Mouse (Mus musculus): ENCODE results near the gene Atxn2. TPM values are rescaled to one million over a fixed set of nuclear protein-coding genes. Genes with fewer than 3 reads are reported as not detected.

Atxn2 gene
- polyA plus RNA-seq, 1 experiment from 2014 or later = 43.5 TPM

DNA sequence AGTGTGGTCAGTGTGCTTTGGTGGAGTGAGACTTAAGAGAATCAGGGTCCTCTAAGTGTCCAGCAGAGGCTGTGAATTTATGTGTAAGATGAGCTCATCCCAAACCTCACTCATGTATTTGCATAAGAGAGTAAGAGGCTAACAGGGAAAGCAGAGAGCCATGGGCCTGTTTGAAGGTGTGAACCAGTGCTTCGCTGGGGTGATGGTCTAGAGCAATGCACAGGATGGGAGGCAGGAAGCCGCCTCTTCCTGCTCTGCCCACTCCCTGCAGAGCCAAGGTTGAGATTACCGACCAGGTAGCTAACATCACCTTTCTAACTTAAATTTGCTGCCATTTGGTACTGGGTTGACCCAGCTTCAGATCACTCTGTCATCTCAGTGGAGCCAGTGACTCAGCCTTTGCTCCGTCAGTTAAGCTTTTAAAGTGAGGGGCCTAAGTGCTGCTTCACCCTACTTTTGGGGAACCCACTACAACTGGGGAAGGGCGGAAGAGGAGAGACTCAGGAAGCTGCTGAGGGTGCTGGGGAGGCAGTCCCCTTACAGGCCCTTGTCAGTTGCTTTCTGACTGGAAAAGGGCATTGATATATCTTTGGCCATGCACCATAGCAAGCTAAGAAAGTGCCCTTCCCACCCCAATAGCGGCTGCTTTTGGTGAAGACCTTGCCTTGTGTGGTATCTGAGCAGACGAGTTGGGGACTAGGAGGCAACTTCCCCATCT is 101.5 kb downstream of the Atxn2 start:
- H3K36me3 ChIP-seq (ENCODE audit: control insufficient read depth, insufficient read depth, low read length) = peaks cover 85% of the 10 kb centered on the region

DNA sequence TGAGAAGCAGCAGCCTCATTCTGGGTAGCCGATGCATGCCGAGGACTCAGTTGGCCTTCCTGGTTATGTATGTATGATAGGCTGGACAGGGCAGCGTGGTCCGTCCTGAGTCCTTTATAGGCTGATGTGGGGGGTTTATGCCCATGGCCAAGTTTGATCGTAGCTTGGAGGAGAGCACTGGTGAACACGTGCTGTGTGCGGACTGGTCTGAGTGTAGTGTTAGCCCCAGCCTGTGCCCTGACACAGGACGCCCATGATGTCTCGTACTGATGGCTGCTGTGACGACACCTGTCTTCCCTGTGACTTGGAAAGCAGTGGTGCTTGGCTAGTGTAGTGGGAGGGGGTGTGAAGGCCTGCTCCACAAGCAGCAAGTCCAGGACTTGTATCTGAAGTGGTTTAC is 102.6 kb downstream of the Atxn2 start:
- Histone ChIP-seq H3K9ac (ENCODE audit: low read length) (no peak overlapping the region), H3K4me3 (ENCODE audit: low read depth, low read length) (no peak overlapping the region), H3K4me1 (ENCODE audit: control insufficient read depth, insufficient read depth, low read length) (no peaks in the 10 kb centered on the region), H3K27me3 (replicated peaks; ENCODE audit: control insufficient read depth, insufficient read depth, low read length) (no peaks in the 10 kb centered on the region), H3K27ac (ENCODE audit: low read depth, low read length) (no peak overlapping the region), H3K9me3 (replicated peaks; ENCODE audit: control insufficient read depth, low read length) (no peaks in the 10 kb centered on the region), H3K4me2 (ENCODE audit: low read length) (no peak overlapping the region), H3K36me3 (ENCODE audit: control insufficient read depth, insufficient read depth, low read length) (peaks cover 92% of the 10 kb centered on the region)
- no peak for ATAC-seq
- DNase-seq (ENCODE audit: low spot score) = no peak
- 94% methylated on average over 10 of the region's 10 CpGs for WGBS

More for the DNA sequence above, 101.5 kb downstream of the Atxn2 start:
- Histone ChIP-seq H3K9ac (ENCODE audit: low read length) (no peak overlapping the region), H3K27ac (ENCODE audit: low read depth, low read length) (no peak overlapping the region), H3K27me3 (replicated peaks; ENCODE audit: control insufficient read depth, insufficient read depth, low read length) (no peaks in the 10 kb centered on the region), H3K9me3 (replicated peaks; ENCODE audit: control insufficient read depth, low read length) (no peaks in the 10 kb centered on the region), H3K4me2 (ENCODE audit: low read length) (no peak overlapping the region), H3K4me1 (ENCODE audit: control insufficient read depth, insufficient read depth, low read length) (no peaks in the 10 kb centered on the region), H3K4me3 (ENCODE audit: low read depth, low read length) (no peak overlapping the region)
- 88% methylated on average over 7 of the region's 7 CpGs for WGBS
- DNase-seq (ENCODE audit: low spot score) (no peak), ATAC-seq (no peak)

DNA sequence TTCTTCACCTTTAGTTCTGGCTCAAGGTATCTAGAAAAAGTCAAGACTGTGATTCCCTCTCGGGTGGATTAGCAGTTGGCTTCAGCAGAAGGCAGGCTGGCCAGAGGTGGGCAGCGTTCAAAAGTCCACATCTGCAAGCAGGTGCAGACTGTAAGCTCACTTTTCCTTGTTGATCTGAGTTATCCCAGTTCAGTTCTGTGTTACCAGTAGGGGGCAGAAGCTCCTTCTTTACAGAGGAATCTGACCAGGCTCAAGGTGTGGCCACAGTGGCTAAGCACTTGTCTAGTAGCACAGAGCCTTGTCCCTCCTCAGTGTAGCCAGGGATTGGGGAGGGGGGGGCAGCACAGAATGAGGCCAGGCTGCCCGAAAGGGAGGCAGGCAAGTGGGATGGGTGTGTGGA is 103.9 kb downstream of the Atxn2 start:
- DNase-seq (ENCODE audit: low spot score) (peak; percentile 72), ATAC-seq (no peak)
- H3K4me3 ChIP-seq (ENCODE audit: low read depth, low read length) = no peak overlapping the region
- H3K9me3 ChIP-seq (replicated peaks; ENCODE audit: control insufficient read depth, low read length) = no peaks in the 10 kb centered on the region
- peaks cover 99% of the 10 kb centered on the region for H3K36me3 ChIP-seq (ENCODE audit: control insufficient read depth, insufficient read depth, low read length)
- 65% methylated on average over 3 of the region's 3 CpGs for WGBS
- H3K9ac ChIP-seq (ENCODE audit: low read length) = no peak overlapping the region
- H3K4me2 ChIP-seq (ENCODE audit: low read length) = no peak overlapping the region
- no peaks in the 10 kb centered on the region for H3K27me3 ChIP-seq (replicated peaks; ENCODE audit: control insufficient read depth, insufficient read depth, low read length)
- H3K4me1 ChIP-seq (ENCODE audit: control insufficient read depth, insufficient read depth, low read length) = no peaks in the 10 kb centered on the region
- no peak overlapping the region for H3K27ac ChIP-seq (ENCODE audit: low read depth, low read length)

DNA sequence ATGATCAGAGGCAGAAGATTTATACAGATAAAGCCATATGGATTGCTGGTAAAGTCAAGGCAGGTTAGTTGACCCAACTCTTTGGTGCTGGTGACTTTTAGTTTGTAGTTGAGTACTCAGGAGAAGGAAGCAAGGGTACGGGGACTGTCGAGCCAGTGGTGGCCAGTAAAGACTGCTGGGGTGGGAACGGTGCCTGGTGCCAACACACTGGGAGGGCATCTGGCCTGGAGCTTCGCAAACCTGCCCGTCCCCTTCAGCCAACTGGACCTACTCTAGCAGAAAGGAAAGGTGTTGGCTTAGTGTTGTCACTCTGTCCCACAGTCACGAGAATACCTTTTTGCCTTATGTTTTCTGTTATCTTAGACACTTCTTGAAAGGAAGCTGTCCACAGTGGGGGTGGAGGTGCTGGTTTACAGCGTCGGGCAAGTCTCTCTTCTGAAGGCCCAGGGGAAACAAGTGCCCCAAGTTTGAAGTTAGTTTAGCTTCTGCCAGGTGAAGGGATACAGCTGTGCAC is 104.8 kb downstream of the Atxn2 start:
- Histone ChIP-seq H3K9me3 (replicated peaks; ENCODE audit: control insufficient read depth, low read length) (no peaks in the 10 kb centered on the region), H3K4me2 (ENCODE audit: low read length) (no peak overlapping the region), H3K4me1 (ENCODE audit: control insufficient read depth, insufficient read depth, low read length) (no peaks in the 10 kb centered on the region), H3K9ac (ENCODE audit: low read length) (no peak overlapping the region), H3K4me3 (ENCODE audit: low read depth, low read length) (no peak overlapping the region), H3K27ac (ENCODE audit: low read depth, low read length) (no peak overlapping the region), H3K27me3 (replicated peaks; ENCODE audit: control insufficient read depth, insufficient read depth, low read length) (no peaks in the 10 kb centered on the region), H3K36me3 (ENCODE audit: control insufficient read depth, insufficient read depth, low read length) (peaks cover 91% of the 10 kb centered on the region)
- DNase-seq (ENCODE audit: low spot score) = no peak
- WGBS = 97% methylated on average over 8 of the region's 8 CpGs
- ATAC-seq = no peak

DNA sequence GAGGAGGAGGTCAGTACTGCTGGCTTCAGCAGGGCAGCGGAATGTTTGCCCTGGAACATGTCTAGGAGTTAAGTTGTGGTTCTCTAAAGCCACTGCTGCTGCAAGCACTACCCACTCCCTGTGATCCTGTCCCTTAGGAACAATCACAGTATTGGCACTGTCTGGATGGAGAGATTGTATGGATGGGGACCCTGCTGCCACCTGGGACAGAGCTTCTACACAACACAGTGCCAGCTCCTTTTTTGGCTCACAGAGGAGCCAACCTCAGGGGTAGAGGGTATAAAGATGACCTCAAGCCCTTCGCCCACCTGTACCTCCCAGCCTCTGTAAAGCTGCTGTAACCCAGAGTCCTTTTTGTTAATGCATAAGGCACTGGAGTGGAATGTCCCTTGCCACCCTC is 105.5 kb downstream of the Atxn2 start:
- no peaks in the 10 kb centered on the region for H3K27me3 ChIP-seq (replicated peaks; ENCODE audit: control insufficient read depth, insufficient read depth, low read length)
- no peak overlapping the region for H3K4me2 ChIP-seq (ENCODE audit: low read length)
- no peak overlapping the region for H3K9ac ChIP-seq (ENCODE audit: low read length)
- H3K36me3 ChIP-seq (ENCODE audit: control insufficient read depth, insufficient read depth, low read length) = peaks cover 85% of the 10 kb centered on the region
- H3K4me3 ChIP-seq (ENCODE audit: low read depth, low read length) = no peak overlapping the region
- DNase-seq (ENCODE audit: low spot score) = no peak
- H3K27ac ChIP-seq (ENCODE audit: low read depth, low read length) = no peak overlapping the region
- 100% methylated on average over 2 of the region's 2 CpGs for WGBS
- ATAC-seq = no peak
- H3K9me3 ChIP-seq (replicated peaks; ENCODE audit: control insufficient read depth, low read length) = no peaks in the 10 kb centered on the region
- no peaks in the 10 kb centered on the region for H3K4me1 ChIP-seq (ENCODE audit: control insufficient read depth, insufficient read depth, low read length)

DNA sequence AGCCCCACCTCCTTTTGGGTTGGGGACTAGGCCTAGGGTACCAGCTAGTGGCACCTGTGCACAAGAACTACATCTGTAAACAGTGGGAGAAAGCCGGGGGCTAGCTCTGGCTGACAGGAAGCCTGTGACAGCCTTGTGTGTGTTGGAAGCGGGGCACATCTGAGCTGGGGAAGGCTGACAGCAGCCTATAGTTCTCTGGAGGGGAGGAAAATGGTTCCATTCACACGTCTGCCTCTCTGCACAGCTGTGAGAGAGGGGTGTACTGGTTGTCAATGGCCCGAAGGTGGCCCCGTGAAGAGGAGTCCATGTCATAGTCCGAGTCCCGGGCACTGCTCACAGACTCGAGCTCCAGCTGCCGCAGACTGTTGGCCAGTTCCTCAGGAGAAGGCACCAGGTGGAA is 106.4 kb downstream of the Atxn2 start:
- Histone ChIP-seq H3K9ac (ENCODE audit: low read length) (no peak overlapping the region), H3K4me1 (ENCODE audit: control insufficient read depth, insufficient read depth, low read length) (no peaks in the 10 kb centered on the region), H3K9me3 (replicated peaks; ENCODE audit: control insufficient read depth, low read length) (no peaks in the 10 kb centered on the region), H3K27ac (ENCODE audit: low read depth, low read length) (no peak overlapping the region), H3K36me3 (ENCODE audit: control insufficient read depth, insufficient read depth, low read length) (peaks cover 81% of the 10 kb centered on the region), H3K4me3 (ENCODE audit: low read depth, low read length) (no peak overlapping the region), H3K4me2 (ENCODE audit: low read length) (no peak overlapping the region), H3K27me3 (replicated peaks; ENCODE audit: control insufficient read depth, insufficient read depth, low read length) (no peaks in the 10 kb centered on the region)
- 87% methylated on average over 9 of the region's 9 CpGs for WGBS
- ATAC-seq (no peak), DNase-seq (ENCODE audit: low spot score) (no peak)

DNA sequence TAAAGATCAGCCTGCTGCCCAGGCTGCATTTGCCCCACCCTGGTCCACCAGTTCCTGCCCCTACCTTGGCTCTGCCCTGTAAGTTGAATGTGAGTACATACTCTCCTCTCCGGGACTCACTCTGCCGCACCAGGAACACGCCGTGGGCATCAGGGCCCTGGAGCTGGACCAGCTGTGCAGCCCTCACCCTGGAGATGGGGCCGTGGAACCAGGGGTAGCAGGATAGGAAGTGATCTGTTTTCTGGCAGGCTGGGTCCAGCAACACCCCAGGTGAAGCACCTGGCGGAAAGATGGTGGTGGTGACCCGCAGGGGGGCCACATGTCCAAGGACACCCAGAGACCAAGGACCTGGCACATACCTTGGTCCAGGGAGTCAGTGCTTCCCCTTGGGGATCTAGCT is 107.3 kb downstream of the Atxn2 start:
- DNase-seq (ENCODE audit: low spot score) (no peak), ATAC-seq (no peak)
- no peaks in the 10 kb centered on the region for H3K27me3 ChIP-seq (replicated peaks; ENCODE audit: control insufficient read depth, insufficient read depth, low read length)
- H3K4me2 ChIP-seq (ENCODE audit: low read length) = no peak overlapping the region
- no peak overlapping the region for H3K27ac ChIP-seq (ENCODE audit: low read depth, low read length)
- over 99% methylated on average over 7 of the region's 7 CpGs for WGBS
- no peak overlapping the region for H3K4me3 ChIP-seq (ENCODE audit: low read depth, low read length)
- H3K4me1 ChIP-seq (ENCODE audit: control insufficient read depth, insufficient read depth, low read length) = no peaks in the 10 kb centered on the region
- H3K9ac ChIP-seq (ENCODE audit: low read length) = no peak overlapping the region
- no peaks in the 10 kb centered on the region for H3K9me3 ChIP-seq (replicated peaks; ENCODE audit: control insufficient read depth, low read length)
- H3K36me3 ChIP-seq (ENCODE audit: control insufficient read depth, insufficient read depth, low read length) = peaks cover 76% of the 10 kb centered on the region

DNA sequence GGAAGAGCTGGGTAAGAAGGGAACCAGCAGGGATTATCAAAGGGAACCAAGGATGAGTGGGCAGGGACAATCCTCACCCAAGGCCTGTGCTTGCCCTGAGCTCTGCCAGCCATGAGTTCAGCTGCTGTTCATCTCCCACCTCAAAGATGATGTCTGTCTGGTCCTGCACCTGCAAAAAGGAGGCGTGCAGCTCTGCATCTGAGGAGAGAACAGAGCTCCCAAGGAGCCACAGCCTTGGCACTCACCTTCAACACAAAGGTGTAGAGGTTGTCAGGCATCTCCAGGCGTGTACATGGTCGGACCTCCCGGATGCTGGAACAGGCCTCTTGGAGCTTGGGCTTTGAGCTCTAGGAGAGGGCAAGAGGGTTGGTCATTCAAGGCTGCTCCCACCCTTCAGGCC is 107.7 kb downstream of the Atxn2 start:
- 94% methylated on average over 4 of the region's 4 CpGs for WGBS
- H3K36me3 ChIP-seq (ENCODE audit: control insufficient read depth, insufficient read depth, low read length) = peaks cover 73% of the 10 kb centered on the region
- no peak for ATAC-seq

DNA sequence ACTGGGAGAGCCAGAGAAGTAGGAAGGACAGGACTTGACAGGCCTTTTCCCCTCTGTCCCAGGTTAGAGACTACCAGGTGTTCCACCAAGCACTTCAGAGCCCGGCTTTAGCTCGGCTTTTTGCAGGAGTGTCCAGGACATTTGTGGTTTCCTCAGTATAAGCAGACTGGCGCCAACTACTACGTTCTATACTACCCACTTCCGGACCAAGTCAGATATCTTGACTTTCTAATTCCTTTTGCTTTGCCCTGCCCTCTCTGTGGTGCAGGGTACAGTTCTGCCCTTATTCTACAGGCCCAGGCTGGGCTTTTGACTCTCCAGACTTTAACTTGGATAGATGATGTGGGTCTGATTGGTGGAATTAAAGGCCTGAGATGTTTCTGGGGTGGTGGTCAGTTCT is 108.4 kb downstream of the Atxn2 start:
- Histone ChIP-seq H3K4me2 (ENCODE audit: low read length) (no peak overlapping the region), H3K4me1 (ENCODE audit: control insufficient read depth, insufficient read depth, low read length) (no peaks in the 10 kb centered on the region), H3K36me3 (ENCODE audit: control insufficient read depth, insufficient read depth, low read length) (peaks cover 66% of the 10 kb centered on the region), H3K27me3 (replicated peaks; ENCODE audit: control insufficient read depth, insufficient read depth, low read length) (no peaks in the 10 kb centered on the region), H3K27ac (ENCODE audit: low read depth, low read length) (no peak overlapping the region), H3K9me3 (replicated peaks; ENCODE audit: control insufficient read depth, low read length) (no peaks in the 10 kb centered on the region), H3K4me3 (ENCODE audit: low read depth, low read length) (no peak overlapping the region), H3K9ac (ENCODE audit: low read length) (no peak overlapping the region)
- WGBS = 95% methylated on average over 5 of the region's 5 CpGs
- ATAC-seq (no peak), DNase-seq (ENCODE audit: low spot score) (no peak)

More for the DNA sequence above, 107.7 kb downstream of the Atxn2 start:
- no peak overlapping the region for H3K4me3 ChIP-seq (ENCODE audit: low read depth, low read length)
- no peaks in the 10 kb centered on the region for H3K9me3 ChIP-seq (replicated peaks; ENCODE audit: control insufficient read depth, low read length)
- H3K27me3 ChIP-seq (replicated peaks; ENCODE audit: control insufficient read depth, insufficient read depth, low read length) = no peaks in the 10 kb centered on the region
- no peak overlapping the region for H3K4me2 ChIP-seq (ENCODE audit: low read length)
- no peak for DNase-seq (ENCODE audit: low spot score)
- no peak overlapping the region for H3K27ac ChIP-seq (ENCODE audit: low read depth, low read length)
- H3K4me1 ChIP-seq (ENCODE audit: control insufficient read depth, insufficient read depth, low read length) = no peaks in the 10 kb centered on the region
- H3K9ac ChIP-seq (ENCODE audit: low read length) = no peak overlapping the region
